Mouse (Mus musculus): ENCODE measurements around the gene Tmem160.

Tmem160 gene

GRCm38 (mm10) chr7:16452587-16453073 is at the start of gene Tmem160:
Gene Tmem160, plus strand, starts transcription at chr7:16452779.
- peak; percentile 88 to 95 for DNase-seq (ENCODE audit: low spot score in 2 of 2)

- no peak for DNase-seq (ENCODE audit: low spot score in 2 of 2)
Measured at GRCm38 (mm10) chr7:16402968-16403948, 49.3 kb upstream of the Tmem160 start.

GRCm38 (mm10) chr7:16404315-16405072 is 48.1 kb upstream of the Tmem160 start:
- DNase-seq (ENCODE audit: low spot score in 2 of 2) = no peak

- DNase-seq (ENCODE audit: low spot score in 2 of 2) = no peak
Measured at GRCm38 (mm10) chr7:16405073-16405455, 47.5 kb upstream of the Tmem160 start.

- no peak for DNase-seq (ENCODE audit: low spot score in 2 of 2)
Measured at GRCm38 (mm10) chr7:16405516-16406351, 46.8 kb upstream of the Tmem160 start.

GRCm38 (mm10) chr7:16406978-16407377 is 45.6 kb upstream of the Tmem160 start:
- no peak for DNase-seq (ENCODE audit: low spot score in 2 of 2)

- DNase-seq (ENCODE audit: low spot score in 2 of 2) = no peak
Measured at GRCm38 (mm10) chr7:16411100-16411499, 41.5 kb upstream of the Tmem160 start.

- no peak for DNase-seq (ENCODE audit: low spot score in 2 of 2)
Measured at GRCm38 (mm10) chr7:16412220-16412896, 40.2 kb upstream of the Tmem160 start.

- DNase-seq (ENCODE audit: low spot score in 2 of 2) = no peak
Measured at GRCm38 (mm10) chr7:16412930-16413329, 39.6 kb upstream of the Tmem160 start.

- DNase-seq (ENCODE audit: low spot score in 2 of 2) = no peak
Measured at GRCm38 (mm10) chr7:16415426-16415825, 37.2 kb upstream of the Tmem160 start.

- DNase-seq (ENCODE audit: low spot score in 2 of 2) = no peak
Measured at GRCm38 (mm10) chr7:16417141-16417771, 35.3 kb upstream of the Tmem160 start.

- DNase-seq (ENCODE audit: low spot score in 2 of 2) = no peak
Measured at GRCm38 (mm10) chr7:16418713-16419112, 33.9 kb upstream of the Tmem160 start.

- DNase-seq (ENCODE audit: low spot score in 2 of 2) = no peak
Measured at GRCm38 (mm10) chr7:16420493-16421118, 32.0 kb upstream of the Tmem160 start.

- no peak for DNase-seq (ENCODE audit: low spot score in 2 of 2)
Measured at GRCm38 (mm10) chr7:16422222-16422856, 30.2 kb upstream of the Tmem160 start.

- DNase-seq (ENCODE audit: low spot score in 2 of 2) = no peak
Measured at GRCm38 (mm10) chr7:16423731-16424130, 28.8 kb upstream of the Tmem160 start.

GRCm38 (mm10) chr7:16425721-16426120 is 26.9 kb upstream of the Tmem160 start:
- DNase-seq (ENCODE audit: low spot score in 2 of 2) = no peak

GRCm38 (mm10) chr7:16426129-16426729 is 26.4 kb upstream of the Tmem160 start:
- DNase-seq (ENCODE audit: low spot score in 2 of 2) = peak; percentile 42 to 46

GRCm38 (mm10) chr7:16433352-16433971 is 19.1 kb upstream of the Tmem160 start:
- no peak for DNase-seq (ENCODE audit: low spot score in 2 of 2)

GRCm38 (mm10) chr7:16435088-16435487 is 17.5 kb upstream of the Tmem160 start:
- no peak for DNase-seq (ENCODE audit: low spot score in 2 of 2)

All from right cerebral cortex, postnatal 36 days (tissue).